Mouse (Mus musculus) testis, postnatal 10 days (tissue): Measurements from ENCODE around the gene Sgtb.

ENCODE experiments used
- DNase-seq: peaks from one replicate; pipeline ENCODE4 v3.0.0; 2021; ENCODE audit warnings: low spot score

Sgtb gene

GRCm38 (mm10) chr13:104109816-104110521 lies 428 bp downstream of the Sgtb start:
- peak; percentile 67 for DNase-seq

- no peak for DNase-seq
Measured at GRCm38 (mm10) chr13:104110526-104110925, 985 bp downstream of the Sgtb start.

GRCm38 (mm10) chr13:104112266-104112900 lies 2.8 kb downstream of the Sgtb start:
- DNase-seq: no peak

GRCm38 (mm10) chr13:104113782-104114181 lies 4.2 kb downstream of the Sgtb start:
- no peak for DNase-seq

GRCm38 (mm10) chr13:104114827-104115226 lies 5.3 kb downstream of the Sgtb start:
- no peak for DNase-seq

GRCm38 (mm10) chr13:104122078-104122840 lies 12.7 kb downstream of the Sgtb start:
- DNase-seq: no peak

GRCm38 (mm10) chr13:104123662-104124381 lies 14.3 kb downstream of the Sgtb start:
- DNase-seq: no peak

- DNase-seq: no peak
Measured at GRCm38 (mm10) chr13:104132561-104132960, 23.0 kb downstream of the Sgtb start.

- no peak for DNase-seq
Measured at GRCm38 (mm10) chr13:104134510-104135085, 25.1 kb downstream of the Sgtb start.

- DNase-seq: peak; percentile 87
Measured at GRCm38 (mm10) chr13:104139369-104140209, 30.0 kb downstream of the Sgtb start.

- no peak for DNase-seq
Measured at GRCm38 (mm10) chr13:104144871-104145270, 35.3 kb downstream of the Sgtb start.

GRCm38 (mm10) chr13:104145646-104146045 lies 36.1 kb downstream of the Sgtb start:
- no peak for DNase-seq

- no peak for DNase-seq
Measured at GRCm38 (mm10) chr13:104154180-104154579, 44.6 kb downstream of the Sgtb start.

GRCm38 (mm10) chr13:104155106-104155505 lies 45.6 kb downstream of the Sgtb start:
- no peak for DNase-seq

GRCm38 (mm10) chr13:104155686-104156085 lies 46.1 kb downstream of the Sgtb start:
- no peak for DNase-seq

- no peak for DNase-seq
Measured at GRCm38 (mm10) chr13:104171711-104172110, 62.2 kb downstream of the Sgtb start.

GRCm38 (mm10) chr13:104172498-104172897 lies 63.0 kb downstream of the Sgtb start:
- DNase-seq: no peak

- no peak for DNase-seq
Measured at GRCm38 (mm10) chr13:104176874-104177273, 67.3 kb downstream of the Sgtb start.

- peak; percentile 89 for DNase-seq
Measured at GRCm38 (mm10) chr13:104177796-104178649, 68.5 kb downstream of the Sgtb start, which contains the start of gene Trappc13. Gene Trappc13 (minus strand): TSS chr13:104178469.

- peak; percentile 98 for DNase-seq
Measured at GRCm38 (mm10) chr13:104178650-104179121, 69.1 kb downstream of the Sgtb start, which contains the start of gene Trim23. Gene Trim23 (plus strand): TSS chr13:104178797.
